Mouse (Mus musculus) frontal cortex, postnatal 25 days (tissue): ENCODE data around the gene Ccdc183.

Experiments used
- DNase-seq, 2 experiments: peaks; one replicate each; pipeline ENCODE4 v3.0.0; 2022; ENCODE audit warnings: low spot score in 2 of 2

Gene Ccdc183

DNA sequence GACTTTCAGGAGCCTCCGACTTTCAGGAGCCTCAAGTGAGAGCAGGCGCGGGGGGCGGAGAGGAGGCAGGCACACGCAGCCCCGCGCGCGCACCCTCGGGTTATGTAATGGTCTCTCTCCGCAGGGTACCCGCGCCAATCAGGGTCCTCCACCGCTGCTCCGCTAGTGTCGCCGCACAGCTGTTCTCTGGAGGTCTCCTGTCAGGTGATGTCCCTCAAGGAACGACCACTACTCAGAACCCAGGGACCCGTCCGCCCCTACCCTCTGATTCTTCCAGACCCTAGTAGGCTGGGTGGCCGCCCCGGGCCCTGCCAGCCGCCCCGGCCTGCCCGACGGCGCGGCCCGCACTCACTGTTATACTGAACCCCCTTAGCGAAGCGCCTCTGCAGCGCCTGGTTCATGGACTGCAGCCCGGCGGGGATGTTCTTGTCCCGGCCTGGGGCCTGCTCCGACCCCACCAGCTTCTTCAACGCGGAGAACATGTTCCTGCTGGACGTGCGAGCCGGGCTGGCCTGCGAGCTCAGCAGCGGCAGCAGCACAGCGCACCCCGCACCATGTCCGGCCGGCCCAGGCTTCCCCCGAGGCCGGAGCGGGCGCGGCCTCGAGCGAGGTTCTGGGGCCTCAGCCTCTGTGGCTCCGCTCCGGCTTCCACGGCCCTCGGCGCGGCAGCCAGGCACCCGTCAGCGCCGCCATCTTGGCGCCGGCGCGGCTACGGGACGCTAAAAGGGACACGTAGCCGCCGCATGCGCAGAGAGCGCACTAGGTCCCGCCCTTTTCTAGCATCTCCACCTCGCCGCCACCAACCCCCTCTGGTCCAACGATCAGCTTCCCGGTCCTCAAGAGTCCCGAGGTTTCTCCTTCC, 9.5 kb downstream of the Ccdc183 start, which contains the start of gene Rabl6:
Gene Rabl6 (minus strand): TSS at position 761 of the 862 bp plus-strand sequence.
- peak; percentile 83 to 84 for DNase-seq

DNA sequence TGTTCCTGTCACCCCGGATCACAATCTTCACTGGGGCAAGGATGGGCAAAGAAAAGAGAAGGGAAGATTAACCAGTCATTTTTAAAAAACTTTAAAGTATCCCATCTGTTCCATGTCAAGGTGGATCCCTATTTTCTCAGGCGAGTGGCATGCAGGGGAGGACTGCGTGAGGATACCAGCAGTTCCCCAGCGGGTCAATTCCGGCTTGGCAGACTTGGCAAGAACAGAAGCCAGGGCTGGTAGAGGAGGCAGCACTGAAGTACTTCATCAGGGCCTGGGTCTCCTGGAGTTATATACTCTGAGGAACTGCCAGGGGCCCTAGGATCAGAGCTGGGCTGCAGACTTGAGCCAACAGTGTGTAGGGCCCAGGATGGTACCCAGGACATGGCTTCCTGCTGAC, 15.0 kb downstream of the Ccdc183 start:
- no peak for DNase-seq

DNA sequence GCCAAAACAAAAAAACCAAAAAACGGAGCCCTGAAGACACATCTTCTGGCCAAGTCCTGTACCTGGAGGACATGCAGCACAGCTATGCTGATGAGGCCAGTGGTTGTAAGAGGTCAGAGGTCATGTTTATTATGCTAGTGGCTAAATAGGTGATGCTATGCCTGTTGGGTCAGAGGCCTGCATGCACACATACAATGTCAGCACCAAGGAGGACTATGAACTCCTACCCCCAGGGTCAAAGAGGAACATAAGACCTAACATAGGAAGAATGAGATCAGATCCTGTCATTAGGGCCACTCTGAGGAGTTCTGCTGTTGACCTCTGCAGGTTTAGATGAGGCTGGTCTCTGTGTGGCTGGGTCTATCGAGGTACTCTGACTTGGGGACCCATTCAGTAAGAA, 17.4 kb downstream of the Ccdc183 start:
- no peak for DNase-seq

- no peak for DNase-seq
These were observed 18.7 kb downstream of the Ccdc183 start for GRCm38 (mm10) chr2:25598749-25599148.

DNA sequence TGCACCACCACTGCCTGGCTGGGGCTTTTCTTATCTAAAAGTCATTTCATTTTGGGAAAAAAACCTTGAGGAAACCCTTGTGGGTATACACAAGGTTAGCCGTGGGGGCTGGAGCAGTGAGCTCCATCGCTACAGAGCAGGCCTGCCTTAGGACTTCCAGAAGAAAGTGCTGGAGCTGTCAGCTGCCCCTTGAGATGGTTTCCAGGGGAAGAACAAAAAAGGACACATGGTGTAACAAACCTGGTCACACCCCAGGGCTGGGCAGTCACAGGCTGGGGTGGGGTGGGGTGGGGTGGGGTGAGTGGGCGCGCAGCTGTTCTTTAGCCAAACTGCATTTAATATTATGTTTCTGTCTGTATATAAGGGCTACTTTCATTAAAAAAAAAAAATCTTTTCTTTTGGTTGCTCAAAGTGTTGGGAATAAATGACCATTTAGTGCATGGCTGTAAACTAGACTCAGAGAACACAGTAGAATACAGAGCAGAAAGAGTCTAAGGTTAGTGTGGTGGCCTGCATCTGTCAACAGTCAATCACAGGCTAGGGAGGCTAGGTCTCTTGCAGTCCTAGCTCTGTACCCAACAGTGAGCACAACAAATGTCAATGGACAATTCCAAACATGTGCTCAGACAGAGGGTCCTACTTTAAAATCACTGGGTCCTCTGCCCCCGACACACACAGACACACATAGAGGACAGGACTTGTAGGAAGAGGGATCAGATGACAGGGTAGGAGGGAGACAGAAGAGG, 20.5 kb downstream of the Ccdc183 start:
- no peak for DNase-seq

DNA sequence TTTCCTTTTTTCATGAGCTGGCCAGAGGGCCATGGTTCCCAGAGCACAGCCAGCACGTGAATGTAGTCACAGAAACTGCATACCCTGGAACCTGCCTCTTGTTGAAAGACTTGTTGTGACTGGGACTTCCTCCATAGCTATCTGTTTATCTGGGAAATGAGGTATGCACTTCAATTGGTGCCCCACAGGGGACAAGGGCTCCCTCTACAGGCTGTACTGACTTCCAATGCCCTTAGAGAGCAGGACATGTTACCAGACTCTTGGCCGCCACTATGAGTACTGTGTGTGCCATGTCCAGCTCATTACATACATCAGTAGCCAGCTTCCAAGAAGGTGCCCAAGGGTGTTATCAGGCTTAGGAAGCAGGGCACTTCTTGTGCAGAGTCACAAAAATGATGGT, 25.6 kb downstream of the Ccdc183 start:
- no peak for DNase-seq

DNA sequence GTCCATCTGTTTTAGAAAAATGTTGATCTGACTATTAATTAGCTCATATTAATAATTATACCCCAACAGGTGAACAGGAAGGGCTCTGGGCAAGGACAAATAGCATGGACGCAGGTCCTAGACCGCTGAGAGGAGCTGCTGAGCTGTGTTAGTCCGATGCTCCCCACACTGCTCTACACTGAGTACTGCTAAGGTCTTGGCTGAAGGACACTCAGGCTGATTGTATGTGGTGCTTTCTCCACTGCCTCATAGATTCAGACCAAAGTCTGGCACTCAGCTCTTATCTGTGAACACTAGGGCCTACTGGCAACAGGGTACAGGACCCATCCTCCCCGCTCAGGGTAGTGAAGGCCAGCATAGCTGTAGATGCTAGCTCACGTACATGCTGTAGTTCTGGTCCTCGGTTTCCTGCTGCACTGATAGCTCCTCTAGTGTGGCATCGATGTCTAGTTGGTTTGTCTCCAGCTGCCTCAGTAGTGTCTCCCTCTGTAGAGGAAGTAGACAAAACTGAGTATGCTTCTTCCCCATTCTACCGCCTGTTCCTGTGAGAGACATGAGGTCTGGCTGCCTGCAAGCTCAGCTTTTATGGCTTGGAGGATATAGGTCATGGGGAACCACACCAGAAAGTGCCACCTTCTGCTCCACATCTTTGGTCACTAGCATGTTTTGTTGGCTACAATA, 29.1 kb downstream of the Ccdc183 start:
- DNase-seq = no peak

- no peak for DNase-seq
These were observed 30.2 kb downstream of the Ccdc183 start for GRCm38 (mm10) chr2:25587290-25587689.

DNA sequence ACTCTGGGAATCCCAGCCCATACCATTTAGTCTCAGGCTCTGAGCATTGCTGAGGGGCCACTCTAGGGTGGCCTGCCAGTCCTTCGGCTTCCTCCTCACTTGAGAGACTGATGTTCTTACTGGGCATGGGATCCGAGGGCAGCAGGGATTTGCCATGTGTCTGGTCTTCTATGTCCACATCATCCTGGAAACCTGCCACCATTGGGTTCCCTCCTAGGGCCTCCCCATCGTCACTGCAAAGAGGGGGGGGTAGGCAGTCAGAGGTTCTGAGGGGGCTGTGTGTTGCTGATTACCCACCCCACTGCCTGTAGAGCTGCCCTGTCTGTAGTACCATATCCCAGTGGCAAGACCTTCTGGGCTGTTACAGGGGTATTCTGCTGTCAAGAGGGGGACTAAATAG, 31.9 kb downstream of the Ccdc183 start:
- no peak for DNase-seq

GRCm38 (mm10) chr2:25584856-25585255, 32.6 kb downstream of the Ccdc183 start:
- DNase-seq = no peak

DNA sequence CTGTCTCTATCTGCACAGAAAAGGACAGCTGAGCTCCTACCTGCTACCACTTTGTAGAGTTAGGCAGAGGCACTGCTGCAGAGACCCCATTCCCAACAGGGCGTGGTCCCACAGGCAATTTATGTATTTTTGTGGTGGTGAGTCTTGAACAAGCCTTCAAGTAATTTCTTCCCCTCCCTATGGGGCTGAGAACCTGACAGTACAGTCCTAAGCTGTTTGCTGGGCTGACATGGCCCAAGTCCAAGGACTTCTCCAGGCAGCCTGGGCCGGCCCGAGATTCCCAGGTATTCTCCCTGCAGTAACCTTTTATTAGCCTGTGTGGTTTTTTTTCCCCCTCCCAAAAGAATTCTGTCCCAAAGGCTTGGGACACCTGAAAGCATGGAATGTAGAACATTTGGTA, 33.3 kb downstream of the Ccdc183 start:
- DNase-seq = no peak

- DNase-seq = no peak
These were observed 33.9 kb downstream of the Ccdc183 start for GRCm38 (mm10) chr2:25583571-25583970.

DNA sequence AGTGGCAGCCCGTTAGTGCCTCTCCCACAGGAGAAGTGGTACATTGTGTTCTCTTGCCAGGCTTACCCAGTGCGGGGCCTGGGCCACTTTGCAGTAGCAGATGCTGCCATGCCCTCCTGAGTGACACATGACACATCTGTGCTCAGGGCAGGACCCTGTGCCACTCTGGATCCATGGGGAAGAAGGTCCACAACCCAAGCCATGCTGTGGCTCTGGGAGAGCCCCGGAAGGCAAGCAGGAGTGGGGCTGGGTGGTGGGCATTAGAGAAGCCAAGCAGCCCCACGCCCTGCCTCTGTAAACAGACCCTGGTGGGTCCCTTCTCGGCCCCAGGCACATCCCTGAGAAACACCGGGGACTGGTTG, 34.4 kb downstream of the Ccdc183 start:
- peak in 1 of 2 experiments; percentile 19 for DNase-seq

DNA sequence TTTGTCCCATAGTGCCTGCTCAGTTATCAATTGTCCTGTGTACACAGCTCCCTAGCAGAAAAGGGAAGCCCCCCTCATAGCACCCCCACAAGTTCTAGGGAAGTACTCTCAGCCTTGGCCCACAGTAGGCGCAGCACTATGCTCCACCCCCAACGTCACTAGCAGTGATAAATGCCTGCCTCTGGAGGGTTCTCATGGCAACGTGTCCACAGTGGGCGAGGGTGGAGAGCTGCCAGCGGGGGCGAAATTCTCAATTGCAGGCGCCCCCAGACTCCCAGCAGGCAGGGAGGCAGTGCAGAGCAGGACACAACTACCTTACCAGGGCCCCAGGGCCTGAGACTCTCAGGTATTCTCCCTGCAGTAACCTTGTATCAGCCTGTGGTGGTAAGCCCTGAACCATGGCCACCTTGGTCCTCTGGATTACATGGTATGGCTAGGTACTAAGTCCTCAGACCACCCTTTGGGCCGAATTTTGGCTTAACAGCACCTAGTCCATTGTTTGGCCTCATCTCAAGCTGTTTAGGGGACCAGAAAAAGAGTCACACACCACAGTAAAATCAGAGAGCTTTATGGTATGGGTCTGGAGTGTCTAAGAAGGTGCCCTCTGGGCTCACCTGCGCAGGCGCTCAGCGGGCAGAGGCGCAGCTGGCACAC, 34.9 kb downstream of the Ccdc183 start:
- peak; percentile 71 to 84 for DNase-seq

DNA sequence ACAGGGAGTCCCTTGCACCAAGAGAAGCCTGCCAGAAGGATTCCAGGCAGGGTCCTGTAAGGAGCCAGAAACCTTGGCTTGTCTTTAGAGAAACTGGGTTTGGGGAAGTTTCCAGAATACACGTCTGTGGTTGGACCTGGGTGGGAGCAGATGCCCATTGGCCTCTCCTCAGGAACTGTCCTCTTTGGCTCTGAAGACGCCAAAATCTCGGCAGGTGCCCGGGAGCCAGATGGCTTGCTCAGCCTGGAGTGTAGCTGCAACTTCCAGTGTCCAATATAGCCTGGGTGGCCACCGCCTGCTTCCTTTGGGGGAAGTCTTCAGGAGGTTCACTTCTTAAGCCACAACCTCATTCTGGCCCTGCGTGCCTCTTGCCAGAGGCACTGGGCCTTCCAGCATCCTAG, 35.6 kb downstream of the Ccdc183 start:
- no peak for DNase-seq

DNA sequence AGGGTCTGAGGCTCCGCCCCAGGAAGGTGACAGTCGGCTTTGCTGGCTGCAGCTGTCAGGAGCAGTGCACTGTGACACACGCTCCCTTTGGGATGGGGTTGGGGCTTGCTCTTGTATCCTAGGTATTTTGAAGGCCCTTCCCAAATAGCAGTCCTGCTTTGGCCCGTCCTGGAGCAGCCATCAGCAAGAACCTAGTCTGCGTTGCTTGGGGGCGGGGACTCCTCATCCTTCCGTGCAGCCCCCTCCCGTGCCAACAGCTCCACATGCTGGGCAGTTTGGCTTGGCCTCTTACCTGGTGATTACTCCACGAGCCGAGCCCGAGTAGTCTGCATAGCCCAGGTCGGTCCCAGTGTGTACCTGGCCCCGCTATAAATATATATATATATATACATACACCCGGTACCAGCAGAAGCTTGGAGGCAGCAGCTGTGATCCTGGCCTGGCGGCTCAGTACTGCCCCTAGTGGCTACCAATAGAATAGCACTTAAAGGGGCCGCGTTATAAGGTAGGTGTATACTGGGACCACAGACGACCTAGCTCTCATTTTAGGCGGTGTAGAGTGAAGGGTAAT, 36.1 kb downstream of the Ccdc183 start, which contains the start of gene Ajm1:
Gene Ajm1 (minus strand): TSS at position 464 of the 571 bp plus-strand sequence.
- DNase-seq = peak; percentile 62 to 68

DNA sequence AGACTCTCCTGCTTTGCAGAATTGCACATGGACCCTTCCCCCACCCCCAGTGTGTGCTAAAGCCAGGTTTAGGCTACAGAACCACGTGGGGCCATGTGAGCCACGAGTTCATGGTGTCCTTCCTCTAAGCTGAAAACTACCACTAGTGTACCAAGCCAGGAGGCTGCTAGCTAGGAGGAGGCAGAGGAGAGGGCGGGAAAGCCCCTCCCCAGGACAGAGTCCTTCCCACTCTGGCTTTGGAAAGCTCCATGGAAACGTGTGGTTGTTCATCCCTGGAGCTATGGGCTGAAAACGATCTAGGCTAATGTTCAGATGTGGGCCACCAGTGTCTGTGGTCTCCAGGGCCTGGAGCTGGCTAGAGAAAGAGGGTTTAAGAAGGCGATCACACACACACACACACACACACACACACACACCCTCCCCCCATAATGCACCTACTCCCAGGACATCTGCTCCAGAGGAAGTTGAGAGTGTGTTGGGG, 36.8 kb downstream of the Ccdc183 start:
- peak in 1 of 2 experiments; percentile 27 for DNase-seq

- DNase-seq = peak in 1 of 2 experiments; percentile 26
These were observed 37.6 kb downstream of the Ccdc183 start for GRCm38 (mm10) chr2:25579737-25580460.

DNA sequence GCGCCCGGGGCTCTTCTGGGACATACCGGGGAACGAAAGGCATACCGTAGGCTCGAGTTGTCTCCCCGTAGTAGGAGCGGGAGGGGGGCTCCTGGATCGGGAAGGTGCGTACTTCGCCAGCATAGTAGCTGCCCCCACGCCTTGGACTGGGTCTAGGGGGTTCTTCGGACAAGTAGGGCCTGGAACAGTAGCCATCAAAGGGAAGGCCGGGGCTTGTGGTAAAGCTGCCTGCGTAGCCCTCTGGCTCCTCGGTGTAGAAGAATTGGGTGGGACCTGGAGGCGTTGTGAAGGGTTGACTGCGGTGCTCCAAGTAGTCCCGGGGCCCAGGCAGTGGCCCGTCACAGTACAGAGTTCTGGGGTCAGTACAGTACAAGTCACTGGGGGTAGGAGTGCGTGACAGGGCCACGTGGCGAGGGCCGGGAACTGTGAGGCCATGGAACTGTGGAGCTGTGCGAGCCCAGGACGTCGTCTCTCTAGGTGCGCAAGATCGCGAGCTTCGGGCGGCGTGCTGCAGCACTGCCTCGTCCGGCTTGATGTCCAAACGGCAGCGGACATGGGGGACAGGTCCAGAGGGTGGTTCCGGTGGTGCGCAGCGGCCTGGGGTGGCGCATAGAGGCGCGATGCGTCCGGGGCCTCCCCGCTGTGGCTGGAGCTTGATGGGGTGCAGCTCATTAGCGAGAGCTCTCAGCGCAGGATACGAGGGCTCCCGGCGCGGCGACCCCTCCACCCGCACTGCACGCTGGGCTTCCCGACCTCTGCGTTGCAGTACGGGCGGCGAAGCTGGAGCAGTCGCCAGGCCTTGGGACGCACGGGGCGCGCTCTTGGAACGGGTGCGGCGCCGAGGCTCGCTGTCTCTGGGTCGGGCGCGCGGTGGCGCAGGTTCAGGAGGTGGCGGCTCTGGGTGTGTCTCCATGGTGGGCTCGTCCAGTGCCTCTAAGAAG, 38.4 kb downstream of the Ccdc183 start:
- no peak for DNase-seq
